Mouse (Mus musculus) bone marrow macrophage, adult 2 months (primary cell): Measurements from ENCODE around the gene 3110021N24Rik. TPM values are rescaled to one million over a fixed set of nuclear protein-coding genes. Genes with fewer than 3 reads are reported as not detected.

Experiments
- H3K27ac ChIP-seq: 2 replicates; pipeline ENCODE4 v1.5.1; 2012; ENCODE audit warnings: low read depth, low read length; ENCODE audit not compliant: insufficient read depth
- H3K4me1 ChIP-seq: 2 replicates; pipeline ENCODE4 v1.6.1; 2012; ENCODE audit warnings: low read length; ENCODE audit not compliant: control insufficient read depth, insufficient read depth
- H3K4me3 ChIP-seq: 2 replicates; pipeline ENCODE4 v1.5.1; 2012; ENCODE audit warnings: mild to moderate bottlenecking, low read length, moderate library complexity; ENCODE audit not compliant: insufficient read depth
- CTCF ChIP-seq: IDR thresholded peaks from 2 replicates; pipeline ENCODE4 v1.5.1; 2012; ENCODE audit warnings: low read depth, mild to moderate bottlenecking, low read length, moderate library complexity
- POLR2A ChIP-seq: IDR thresholded peaks from 2 replicates; pipeline ENCODE4 v1.6.1; 2012; ENCODE audit warnings: mild to moderate bottlenecking, low read depth, low read length, borderline replicate concordance
- polyA plus RNA-seq: library from polyadenylated mRNA; stranded (reverse); fragments of >200 nt; gene quantifications from 2 replicates; pipeline ENCODE4 v1.2.4, GENCODE M21; 2012; ENCODE audit not compliant: missing spikeins, insufficient read depth, insufficient read length

The 3110021N24Rik gene
- polyA plus RNA-seq, 1 experiment = not detected

DNA sequence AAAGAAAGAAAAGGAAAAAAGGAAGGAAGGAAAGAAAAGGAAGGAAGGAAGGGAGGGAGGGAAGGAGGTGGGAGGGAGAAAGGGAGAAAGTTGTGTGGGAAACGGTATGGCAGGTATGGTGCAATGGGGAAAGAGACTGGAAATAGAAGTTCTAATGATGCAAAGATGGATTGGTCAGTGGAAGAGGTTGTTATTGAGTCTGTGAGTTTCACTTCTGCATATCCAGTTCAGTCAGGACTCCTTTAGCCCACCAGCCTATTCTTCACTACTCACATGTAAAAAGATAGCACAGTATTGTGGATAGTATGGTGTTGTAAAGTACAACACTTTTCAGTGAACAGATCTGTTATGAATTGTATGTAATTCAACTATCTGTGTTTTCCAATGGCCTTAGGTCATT is 71.1 kb downstream of the 3110021N24Rik start:
- no peak overlapping the region for H3K4me3 ChIP-seq
- TF ChIP-seq CTCF (no peak), POLR2A (no peak)
- peaks cover 18% of the 10 kb centered on the region for H3K4me1 ChIP-seq
- H3K27ac ChIP-seq = no peak overlapping the region

DNA sequence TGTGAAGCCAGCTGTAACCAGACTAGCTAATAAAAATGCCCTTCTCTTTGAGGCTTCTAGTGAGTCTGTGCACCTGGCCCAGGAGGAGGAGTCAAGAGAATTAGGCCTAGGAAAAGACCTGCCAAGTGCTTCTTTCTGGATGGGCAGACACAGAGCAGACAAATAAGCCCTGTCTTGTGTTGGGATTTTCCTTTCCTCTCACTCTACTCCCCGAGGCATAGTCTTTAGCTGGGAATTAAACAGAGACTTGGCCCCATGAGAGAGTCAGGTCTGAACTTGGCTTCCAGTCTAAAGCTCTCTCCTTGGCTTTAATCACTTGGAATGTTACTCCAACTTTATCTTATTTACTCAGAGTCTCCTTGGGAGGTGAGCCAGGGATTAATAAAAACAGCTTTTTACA is 74.5 kb downstream of the 3110021N24Rik start:
- H3K27ac ChIP-seq = no peak overlapping the region
- H3K4me1 ChIP-seq = peaks cover 13% of the 10 kb centered on the region
- H3K4me3 ChIP-seq = no peak overlapping the region
- no peak for TF ChIP-seq POLR2A
- no peak for TF ChIP-seq CTCF

DNA sequence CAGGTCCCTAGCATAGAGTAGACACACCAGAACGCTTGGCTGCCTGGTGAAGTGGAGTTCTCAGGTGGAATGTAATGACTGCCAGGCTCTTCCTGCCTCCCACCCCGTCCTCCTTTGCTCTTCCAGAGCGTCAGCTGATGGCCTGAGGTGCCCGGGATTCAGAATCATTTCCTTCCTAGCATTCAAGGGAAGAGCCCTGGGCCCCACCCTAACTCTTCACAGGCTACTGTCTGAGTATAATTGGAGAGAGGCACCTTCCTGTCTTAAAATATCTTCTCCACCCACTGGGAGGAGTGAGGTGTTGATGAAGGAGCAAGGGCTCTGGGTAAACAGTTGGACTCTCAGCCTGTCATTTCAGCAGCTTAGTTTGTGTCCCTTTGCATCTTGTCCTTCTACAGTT is 77.3 kb downstream of the 3110021N24Rik start:
- Histone ChIP-seq H3K4me3 (no peak overlapping the region), H3K27ac (no peak overlapping the region), H3K4me1 (no peaks in the 10 kb centered on the region)
- TF ChIP-seq CTCF (no peak), POLR2A (no peak)

- Histone ChIP-seq H3K4me1 (no peaks in the 10 kb centered on the region), H3K4me3 (no peak overlapping the region), H3K27ac (no peak overlapping the region)
- TF ChIP-seq CTCF (peak; percentile 64), POLR2A (no peak)
Measured at GRCm38 (mm10) chr4:108798083-108798830, 78.8 kb downstream of the 3110021N24Rik start.

- Histone ChIP-seq H3K4me3 (no peak overlapping the region), H3K4me1 (no peaks in the 10 kb centered on the region), H3K27ac (no peak overlapping the region)
- TF ChIP-seq CTCF (no peak), POLR2A (no peak)
Measured at GRCm38 (mm10) chr4:108803535-108803934, 84.1 kb downstream of the 3110021N24Rik start.

- no peaks in the 10 kb centered on the region for H3K4me1 ChIP-seq
- H3K27ac ChIP-seq = no peak overlapping the region
- H3K4me3 ChIP-seq = no peak overlapping the region
- no peak for TF ChIP-seq POLR2A
- TF ChIP-seq CTCF = no peak
Measured at GRCm38 (mm10) chr4:108811142-108811541, 91.7 kb downstream of the 3110021N24Rik start.

- no peak overlapping the region for H3K4me3 ChIP-seq
- H3K27ac ChIP-seq = no peak overlapping the region
- TF ChIP-seq POLR2A (no peak), CTCF (no peak)
- no peaks in the 10 kb centered on the region for H3K4me1 ChIP-seq
Measured at GRCm38 (mm10) chr4:108811550-108811949, 92.1 kb downstream of the 3110021N24Rik start.

- H3K27ac ChIP-seq = no peak overlapping the region
- H3K4me1 ChIP-seq = peaks cover 5% of the 10 kb centered on the region; the same call in 1 of the 2 replicates
- H3K4me3 ChIP-seq = no peak overlapping the region
- TF ChIP-seq CTCF = no peak
- no peak for TF ChIP-seq POLR2A
Measured at GRCm38 (mm10) chr4:108825677-108826076, 106.2 kb downstream of the 3110021N24Rik start.

DNA sequence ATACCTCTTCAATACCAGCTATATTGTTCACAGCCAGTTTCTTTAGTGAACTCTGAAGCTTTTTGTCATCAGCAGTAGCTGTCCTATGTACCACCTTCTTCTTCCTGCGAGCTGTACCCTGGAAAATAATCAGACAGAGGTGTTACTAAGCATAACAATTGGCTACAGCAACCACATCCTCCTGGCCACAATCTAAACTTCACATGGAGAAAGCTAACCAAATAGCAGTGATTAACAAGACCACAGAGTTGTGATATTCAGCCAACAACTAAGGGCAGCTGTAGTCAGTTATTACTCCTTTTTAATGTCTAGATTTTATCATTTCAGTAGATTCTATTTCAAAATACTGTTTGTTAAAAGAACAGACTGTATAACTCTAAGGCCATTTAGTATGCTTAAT is 106.6 kb downstream of the 3110021N24Rik start:
- H3K4me1 ChIP-seq = peaks cover 5% of the 10 kb centered on the region; the same call in 1 of the 2 replicates
- no peak for TF ChIP-seq POLR2A
- no peak for TF ChIP-seq CTCF
- H3K27ac ChIP-seq = no peak overlapping the region
- H3K4me3 ChIP-seq = no peak overlapping the region

- Histone ChIP-seq H3K4me3 (no peak overlapping the region), H3K4me1 (peaks cover 6% of the 10 kb centered on the region), H3K27ac (no peak overlapping the region)
- TF ChIP-seq POLR2A = no peak
- no peak for TF ChIP-seq CTCF
Measured at GRCm38 (mm10) chr4:108826643-108827042, 107.2 kb downstream of the 3110021N24Rik start.

DNA sequence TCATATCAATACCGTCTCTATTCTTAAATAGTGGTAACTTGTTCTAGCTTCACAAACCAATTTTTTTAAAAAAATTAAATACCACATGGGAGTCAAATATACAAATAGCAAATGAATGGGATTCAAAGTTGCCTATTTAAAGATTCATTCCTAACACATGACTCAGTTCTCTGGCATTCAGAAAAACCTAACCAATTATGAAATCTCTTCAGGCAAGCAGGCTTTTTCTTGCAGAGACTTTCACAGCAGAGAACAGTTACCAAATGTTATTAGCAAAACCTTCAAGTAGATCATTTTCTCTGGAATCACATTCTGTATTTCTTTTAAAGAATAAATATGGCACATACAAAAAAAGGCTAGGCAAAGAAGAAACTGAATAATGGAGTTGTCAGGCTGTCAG is 111.2 kb downstream of the 3110021N24Rik start:
- Histone ChIP-seq H3K4me1 (peaks cover 11% of the 10 kb centered on the region), H3K4me3 (no peak overlapping the region), H3K27ac (no peak overlapping the region)
- no peak for TF ChIP-seq POLR2A
- no peak for TF ChIP-seq CTCF

Other genes starting within 250 kb of the 3110021N24Rik start
- 29.7 and 31.4 TPM in 2 replicates for gene Prpf38a, start 140.3 kb upstream of the 3110021N24Rik start, polyA plus RNA-seq
- gene Orc1, start 140.2 kb upstream of the 3110021N24Rik start, polyA plus RNA-seq = 1.1 and 1.3 TPM in 2 replicates
- 37.9 and 49.0 TPM in 2 replicates for gene Cc2d1b, start 99.7 kb upstream of the 3110021N24Rik start, polyA plus RNA-seq
- gene Zfyve9, start 61.1 kb downstream of the 3110021N24Rik start, polyA plus RNA-seq = 1.3 and 2.0 TPM in 2 replicates
- 46.4 and 51.1 TPM in 2 replicates for gene Btf3l4, start 114.0 kb downstream of the 3110021N24Rik start, polyA plus RNA-seq
- 62.4 and 68.9 TPM in 2 replicates for gene Txndc12, start 115.0 kb downstream of the 3110021N24Rik start, polyA plus RNA-seq
- 10.2 TPM in 2 replicates for gene Kti12, start 128.1 kb downstream of the 3110021N24Rik start, polyA plus RNA-seq
- gene A730015C16Rik, start 129.0 kb downstream of the 3110021N24Rik start, polyA plus RNA-seq = not detected in 2 replicates
- gene Rab3b, start 159.4 kb downstream of the 3110021N24Rik start, polyA plus RNA-seq = not detected in 2 replicates